Mouse (Mus musculus) cerebellum, adult 2 months (tissue): ENCODE measurements around the gene Sgta.

ENCODE experiments used
- CTCF ChIP-seq: fragments of 200-500 bp; IDR thresholded peaks from 2 replicates; pipeline ENCODE4 v1.5.1; 2011; ENCODE audit warnings: low read depth, mild to moderate bottlenecking, control low read depth, low read length, moderate library complexity, borderline replicate concordance; ENCODE audit not compliant: insufficient read depth
- POLR2A ChIP-seq: fragments of 200-500 bp; IDR thresholded peaks from 2 replicates; pipeline ENCODE4 v1.6.1; 2011; ENCODE audit warnings: low read length, control low read depth, borderline replicate concordance; ENCODE audit not compliant: insufficient read depth

GRCm38 (mm10) chr10:81018326-81018725 is 41.7 kb downstream of the Sgta start:
- TF ChIP-seq CTCF, result no peak
- no peak for TF ChIP-seq POLR2A
